Comparison of ENCODE assay signal across 19 mouse cellular contexts in the genomic region with DNA sequence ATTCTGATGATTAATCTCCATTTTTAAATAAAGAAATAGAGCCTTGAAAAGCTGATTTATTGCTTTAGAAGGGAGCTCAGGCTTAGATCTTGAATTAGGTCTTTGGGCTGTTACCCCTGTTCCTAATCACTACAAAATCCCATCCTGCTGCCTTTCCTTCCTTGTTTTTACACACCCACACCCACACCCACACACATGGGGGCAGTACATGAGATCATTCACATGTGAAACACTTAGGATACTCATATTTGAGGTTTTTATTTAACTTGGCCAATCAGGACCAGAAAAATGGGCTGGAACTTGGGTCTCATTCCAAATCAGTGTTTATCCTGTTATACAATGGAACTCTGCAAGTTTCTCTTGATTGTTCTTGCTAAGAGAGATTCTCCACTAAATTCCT. TPM values are rescaled to one million over a fixed set of nuclear protein-coding genes. Genes with fewer than 3 reads are reported as not detected.
"Had no signal": no experiment of that assay in that cellular context is flagged by ENCODE, and none has a peak within 500 bp of the region (broad histone marks: within the 10 kb centered on the region; RNA-seq: fewer than 3 reads in every experiment).

No protein-coding gene starts in this region.

- H3K9me3 ChIP-seq: limb, embryonic 12.5 days; liver, embryonic 15.5 days; midbrain, embryonic 13.5 days; neural tube, embryonic 12.5 days; stomach, embryonic 15.5 days had no signal

- H3K27ac ChIP-seq: neural tube, embryonic 12.5 days had no signal

- H3K4me3 ChIP-seq: neural tube, embryonic 12.5 days had no signal

- DNase-seq: kidney, adult 2 months; kidney, postnatal 25 days; layer of hippocampus, postnatal 36 days; liver; lung, embryonic 14.5 days; right cerebral cortex, postnatal 4 days; thymus, adult 2 months; thymus, postnatal 25 days had no signal

- H3K27me3 ChIP-seq: limb, embryonic 12.5 days; liver, embryonic 15.5 days; midbrain, embryonic 13.5 days; neural tube, embryonic 12.5 days; stomach, embryonic 15.5 days had no signal

RNA-seq across cellular contexts. Expression of a gene that starts 1.3 kb away (rescaled TPM):
- total RNA-seq: left cerebral cortex, adult 8-10 months; left cerebral cortex, postnatal 25 days; midbrain, postnatal 0 days; neutrophil, adult 5-6 weeks had no signal
- polyA plus RNA-seq: kidney, adult 2 months; spleen, adult 2 months; thymus, adult 2 months had no signal

RNA-seq across cellular contexts. Expression of a gene that starts 31.2 kb away (rescaled TPM):
- total RNA-seq: megakaryocyte progenitor cell, adult 5-6 weeks; neutrophil, adult 5-6 weeks had no signal
- polyA plus RNA-seq: kidney, adult 2 months; spleen, adult 2 months had no signal
